Mouse (Mus musculus) erythroblast, embryonic 14.5 days (primary cell): ENCODE data around the gene Dnm3.

Source experiments
- GATA1 ChIP-seq: IDR thresholded peaks from 2 replicates; pipeline ENCODE4 v1.6.1; 2012; ENCODE audit warnings: low read length, inconsistent platforms, mixed read lengths
- TAL1 ChIP-seq: IDR thresholded peaks from 3 replicates; pipeline ENCODE4 v1.6.1; 2012; ENCODE audit warnings: low read length, inconsistent platforms, mixed read lengths

DNA sequence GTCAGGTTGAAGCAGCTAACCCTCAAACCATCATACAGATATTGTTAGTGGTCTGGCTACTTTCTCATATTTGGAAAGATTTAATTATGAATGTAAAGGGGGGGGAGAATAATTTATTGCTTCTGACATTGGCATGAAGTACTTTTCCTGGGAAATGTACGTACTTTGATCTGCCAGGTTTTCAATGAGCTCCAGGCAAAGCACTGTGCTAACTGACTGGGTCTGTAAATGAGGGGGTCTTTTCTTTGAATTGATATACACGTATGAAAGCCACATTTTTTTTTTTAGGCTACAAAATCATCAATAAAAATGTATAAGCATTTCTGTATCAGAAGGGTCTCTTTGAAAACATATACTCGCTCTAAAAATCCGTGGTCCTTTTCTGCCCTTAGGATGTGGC is 457.1 kb downstream of the Dnm3 start:
- TF ChIP-seq TAL1 (no peak), GATA1 (no peak)
